Mouse (Mus musculus): ENCODE results near the gene Apbb2. TPM values are rescaled to one million over a fixed set of nuclear protein-coding genes. Genes with fewer than 3 reads are reported as not detected.

Apbb2 gene
- total RNA-seq, 2 experiments from 2014 or later, result 47.3 to 60.3 TPM

DNA sequence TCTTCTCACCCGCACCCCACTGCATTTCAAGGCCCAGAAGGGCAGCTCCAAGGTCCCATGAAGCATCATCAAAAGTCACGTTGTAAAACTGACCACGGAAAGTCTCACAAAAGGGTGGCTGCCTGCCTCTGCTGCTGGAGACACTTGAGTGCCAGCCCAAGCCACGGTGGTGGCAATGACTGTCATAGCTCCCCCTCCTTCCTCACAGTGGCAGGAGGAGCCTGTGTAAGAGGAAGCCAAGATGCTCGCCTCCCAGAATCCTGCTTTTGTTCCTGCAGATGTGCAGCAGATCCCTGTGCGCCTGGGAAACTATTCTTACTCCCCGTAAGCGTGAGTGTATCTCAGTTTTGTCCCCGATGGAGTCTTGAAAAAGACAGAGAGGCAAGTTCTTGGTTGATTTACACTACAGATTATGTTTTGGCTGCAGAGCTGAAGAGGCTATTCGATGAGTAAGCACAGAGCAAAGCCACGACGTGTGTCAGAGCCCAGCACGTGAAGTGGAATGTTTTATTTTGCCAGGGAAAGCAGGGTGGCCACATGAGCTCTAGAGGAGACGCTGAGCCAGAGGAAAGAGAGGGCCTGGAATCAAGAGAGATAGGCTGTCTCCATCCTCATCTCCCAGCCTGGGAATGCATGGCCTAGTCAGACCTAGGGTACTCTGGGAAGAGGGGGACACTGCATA is 241.9 kb downstream of the Apbb2 start:
- DNase-seq, result peak; percentile 39

GRCm38 (mm10) chr5:66374413-66374812 is 244.2 kb downstream of the Apbb2 start:
- no peak for DNase-seq

- no peak for DNase-seq
These were observed 244.9 kb downstream of the Apbb2 start for GRCm38 (mm10) chr5:66373515-66374164.

GRCm38 (mm10) chr5:66371131-66371530 is 247.5 kb downstream of the Apbb2 start:
- no peak for DNase-seq

- DNase-seq, result peak; percentile 77
These were observed 249.6 kb downstream of the Apbb2 start for GRCm38 (mm10) chr5:66368966-66369365.

DNA sequence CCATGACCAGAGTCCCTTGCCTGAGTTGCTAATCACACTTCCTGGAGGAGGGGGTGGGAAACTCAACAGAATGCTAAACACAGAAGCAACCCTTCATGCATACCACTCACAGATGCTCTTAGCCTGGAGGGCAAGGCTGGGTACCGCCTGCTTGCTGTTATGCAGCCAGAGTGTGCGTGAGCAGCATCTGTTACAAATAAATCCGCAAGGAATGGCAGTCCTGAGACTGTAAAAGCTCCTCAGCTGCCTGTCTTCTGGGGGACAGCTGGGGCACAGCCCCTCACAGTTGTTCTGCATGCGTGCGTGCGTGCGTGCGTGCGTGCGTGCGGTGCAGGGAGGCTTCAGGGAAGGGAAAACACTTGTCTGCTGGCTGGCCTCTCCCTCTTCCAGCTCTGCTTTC is 250.9 kb downstream of the Apbb2 start:
- no peak for DNase-seq

DNA sequence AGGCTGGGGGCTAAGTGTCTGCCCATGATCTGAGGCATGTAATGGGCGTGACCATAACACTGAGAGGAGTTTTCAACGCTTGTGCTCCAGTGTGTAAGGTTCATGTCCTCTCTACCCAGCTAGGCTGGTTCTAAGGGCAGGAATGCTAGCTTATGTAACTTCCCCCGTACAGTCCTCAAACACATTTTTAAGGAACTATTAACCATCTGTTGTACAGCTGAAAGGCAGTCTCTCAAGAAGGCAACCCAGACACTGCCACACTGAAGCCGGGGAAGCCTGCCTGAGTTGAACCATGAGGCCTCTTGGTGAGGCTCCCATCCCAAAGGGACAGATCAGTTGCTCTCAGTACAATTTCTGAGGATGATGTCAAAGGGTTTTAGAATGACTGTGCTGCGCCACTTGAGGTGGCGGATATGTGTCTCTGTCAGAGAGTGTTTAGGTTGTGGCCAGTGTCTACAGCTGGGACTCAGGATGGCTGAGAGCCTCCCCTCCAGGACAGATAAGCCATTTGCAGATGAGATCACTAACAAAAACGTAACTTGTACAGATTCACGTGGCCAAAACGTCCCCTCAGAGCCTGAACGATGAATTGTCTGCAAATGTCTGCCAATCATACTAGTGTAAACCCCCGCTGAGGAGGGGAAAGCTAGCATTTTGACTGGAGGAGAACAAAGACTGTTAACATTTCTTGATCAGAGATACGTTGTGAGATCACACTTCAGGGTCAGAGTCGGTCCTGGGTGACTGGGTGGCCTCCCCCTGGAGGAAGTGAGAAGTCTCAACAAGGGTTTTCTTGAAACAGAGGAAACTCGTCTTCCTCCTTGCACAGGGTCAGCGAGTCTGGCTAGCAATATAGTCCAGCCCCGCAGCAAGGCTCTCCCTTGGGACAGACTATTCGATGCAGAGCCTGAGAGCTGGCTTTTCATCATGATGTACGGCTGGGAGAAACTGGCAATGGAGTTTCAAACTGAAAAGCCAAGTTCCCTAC is 255.0 kb downstream of the Apbb2 start:
- DNase-seq, result no peak

- DNase-seq, result no peak
These were observed 257.8 kb downstream of the Apbb2 start for GRCm38 (mm10) chr5:66360739-66361138.

DNA sequence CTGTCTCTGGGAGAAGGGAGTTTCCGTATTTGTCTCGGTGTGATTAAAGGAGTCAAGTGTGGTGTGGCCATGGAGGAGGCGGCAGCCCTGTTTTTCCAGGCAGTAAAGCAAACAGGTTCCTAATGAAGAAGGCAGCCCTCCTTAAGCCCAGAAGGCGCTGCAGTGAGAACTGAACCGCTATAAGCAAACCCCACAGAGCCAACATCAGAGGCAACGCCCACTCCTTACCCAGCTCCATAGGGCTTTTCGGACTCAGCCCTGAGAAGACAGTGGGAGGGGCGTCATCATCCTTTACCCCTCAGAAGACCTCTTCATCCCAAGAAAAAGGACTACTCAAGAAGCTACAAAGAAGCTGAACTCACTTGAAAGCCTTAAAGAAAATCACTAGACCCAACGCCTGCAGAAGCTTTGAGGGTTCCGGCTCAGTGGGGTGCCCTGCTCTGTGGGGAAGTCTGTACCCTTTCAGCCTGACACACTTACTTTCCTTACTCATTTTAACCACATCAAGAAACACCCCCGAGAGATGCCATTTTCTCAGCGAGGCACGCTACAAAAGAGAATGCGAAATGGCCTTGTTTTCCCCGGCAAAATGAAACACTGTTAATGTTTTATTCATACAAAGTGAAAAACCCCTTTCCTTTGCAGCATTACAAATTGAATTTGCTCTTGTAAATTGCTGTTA is 258.7 kb downstream of the Apbb2 start:
- DNase-seq, result no peak

- no peak for DNase-seq
These were observed 263.4 kb downstream of the Apbb2 start for GRCm38 (mm10) chr5:66355147-66355546.

GRCm38 (mm10) chr5:66353876-66354275 is 264.7 kb downstream of the Apbb2 start:
- DNase-seq, result no peak

GRCm38 (mm10) chr5:66351836-66352390 is 266.7 kb downstream of the Apbb2 start:
- DNase-seq, result peak; percentile 28

- no peak for DNase-seq
These were observed 267.5 kb downstream of the Apbb2 start for GRCm38 (mm10) chr5:66351064-66351463.

DNA sequence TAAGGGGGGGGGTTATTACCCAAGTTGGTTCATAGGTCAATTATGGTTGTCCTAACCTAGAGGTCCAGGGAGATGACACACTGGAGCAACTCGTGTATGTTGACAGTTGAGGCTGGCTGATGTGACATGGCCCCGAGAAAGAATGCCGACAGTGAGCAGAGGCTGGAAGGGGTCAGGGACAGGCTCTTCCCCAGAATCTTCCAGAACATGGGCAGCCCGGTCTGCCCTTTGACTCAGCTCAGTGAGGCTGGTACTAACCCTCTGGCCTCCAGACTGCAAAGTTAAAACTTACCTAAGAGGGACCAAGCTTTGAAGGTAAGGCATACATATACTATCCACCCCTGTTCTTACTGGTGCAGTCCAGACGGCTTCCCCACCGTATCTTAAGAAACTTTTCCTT is 268.0 kb downstream of the Apbb2 start:
- DNase-seq, result no peak

- no peak for DNase-seq
These were observed 270.2 kb downstream of the Apbb2 start for GRCm38 (mm10) chr5:66348421-66348820.

DNA sequence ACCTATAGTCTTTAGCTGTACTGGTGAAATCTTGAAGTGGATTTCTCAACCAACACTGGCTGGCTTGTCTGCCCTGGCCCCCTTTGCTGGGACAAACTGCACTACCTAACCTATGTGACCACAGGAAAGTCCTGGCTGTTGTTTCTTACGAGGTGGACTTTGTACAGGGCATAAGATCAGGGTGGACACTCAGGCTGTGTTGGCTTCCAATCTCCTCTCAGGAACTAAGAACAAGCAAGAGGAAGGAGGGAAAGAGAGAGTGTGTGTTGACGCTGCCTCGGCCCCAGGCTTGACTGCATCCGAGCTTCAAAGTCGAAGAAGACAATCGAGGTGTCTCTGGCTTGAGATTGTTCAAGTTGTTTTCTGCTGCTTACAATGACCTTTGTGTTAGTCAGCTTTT is 271.8 kb downstream of the Apbb2 start:
- no peak for DNase-seq

DNA sequence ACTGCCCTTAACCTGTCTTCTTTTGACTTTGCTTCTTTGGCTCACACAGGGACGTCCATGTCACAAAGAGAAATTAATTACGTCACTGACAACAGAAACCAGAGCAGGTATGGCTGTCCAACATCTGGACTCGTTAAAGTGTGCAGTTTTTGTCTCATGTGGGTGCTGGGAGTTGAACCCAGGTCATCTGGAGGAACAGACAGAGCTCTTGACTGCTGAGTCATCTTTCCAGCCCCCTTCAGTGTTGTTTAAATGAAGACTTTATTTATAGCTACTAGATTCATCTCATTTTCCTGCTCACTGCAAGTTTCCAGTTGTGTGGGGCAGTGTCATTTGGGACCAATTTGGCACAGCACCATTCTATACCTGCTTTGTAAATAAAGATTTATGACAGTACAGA is 273.4 kb downstream of the Apbb2 start:
- no peak for DNase-seq

DNA sequence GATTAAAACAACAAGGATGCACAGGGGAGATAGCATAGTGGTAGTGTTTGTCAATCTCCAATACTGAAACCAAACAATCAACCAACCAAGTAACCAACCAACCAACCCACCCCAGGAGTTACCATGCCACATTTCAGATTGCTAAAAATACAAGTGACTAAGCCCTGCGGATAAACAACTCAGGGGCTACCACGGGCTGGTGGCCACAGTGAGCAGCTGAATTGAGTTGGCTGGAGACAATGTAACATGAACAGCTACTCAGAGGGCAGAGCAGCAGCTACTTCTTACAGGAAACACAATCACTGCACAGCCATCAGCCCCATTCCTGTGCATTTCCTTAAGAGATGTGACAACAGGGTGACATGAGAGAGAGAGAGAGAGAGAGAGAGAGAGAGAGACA is 274.4 kb downstream of the Apbb2 start:
- no peak for DNase-seq

DNA sequence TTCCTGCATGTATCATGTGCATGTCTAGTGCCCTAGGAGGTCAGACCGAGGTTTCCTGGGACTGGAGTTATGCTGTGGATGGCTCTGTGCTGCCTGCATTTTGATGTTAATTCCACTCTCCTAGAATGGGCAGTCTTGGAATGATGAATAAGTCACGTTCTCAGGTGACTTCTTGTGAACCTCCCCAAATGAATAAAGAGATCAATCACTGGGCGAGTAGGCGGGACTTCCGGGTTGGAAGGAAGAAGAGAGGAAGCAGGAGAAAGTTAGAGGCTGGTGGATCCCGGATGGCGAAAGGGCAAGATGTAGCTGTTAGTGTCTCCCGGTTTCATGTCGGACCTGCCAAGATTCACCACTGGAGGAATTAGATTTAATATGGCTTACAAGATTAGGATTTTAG is 276.3 kb downstream of the Apbb2 start:
- DNase-seq, result no peak

DNA sequence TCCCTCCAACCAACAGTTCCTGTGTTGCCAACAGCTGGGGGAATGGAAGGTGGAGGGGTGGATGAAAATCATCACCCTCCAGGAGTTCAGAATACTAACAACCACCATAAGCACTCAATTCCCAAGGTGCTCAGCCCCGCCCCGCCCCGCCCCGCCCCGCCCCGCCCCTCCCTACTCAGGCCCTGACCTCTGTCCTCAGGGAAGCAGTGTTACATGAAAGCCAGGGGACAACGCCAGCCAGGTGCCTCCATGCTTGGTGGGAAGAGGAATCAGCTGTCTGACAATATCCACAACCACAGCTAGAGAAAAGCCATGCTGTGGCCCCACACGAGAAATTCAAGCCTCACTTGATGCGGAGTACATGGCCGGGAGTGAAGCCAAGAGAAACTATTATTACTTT is 276.7 kb downstream of the Apbb2 start:
- DNase-seq, result no peak

DNA sequence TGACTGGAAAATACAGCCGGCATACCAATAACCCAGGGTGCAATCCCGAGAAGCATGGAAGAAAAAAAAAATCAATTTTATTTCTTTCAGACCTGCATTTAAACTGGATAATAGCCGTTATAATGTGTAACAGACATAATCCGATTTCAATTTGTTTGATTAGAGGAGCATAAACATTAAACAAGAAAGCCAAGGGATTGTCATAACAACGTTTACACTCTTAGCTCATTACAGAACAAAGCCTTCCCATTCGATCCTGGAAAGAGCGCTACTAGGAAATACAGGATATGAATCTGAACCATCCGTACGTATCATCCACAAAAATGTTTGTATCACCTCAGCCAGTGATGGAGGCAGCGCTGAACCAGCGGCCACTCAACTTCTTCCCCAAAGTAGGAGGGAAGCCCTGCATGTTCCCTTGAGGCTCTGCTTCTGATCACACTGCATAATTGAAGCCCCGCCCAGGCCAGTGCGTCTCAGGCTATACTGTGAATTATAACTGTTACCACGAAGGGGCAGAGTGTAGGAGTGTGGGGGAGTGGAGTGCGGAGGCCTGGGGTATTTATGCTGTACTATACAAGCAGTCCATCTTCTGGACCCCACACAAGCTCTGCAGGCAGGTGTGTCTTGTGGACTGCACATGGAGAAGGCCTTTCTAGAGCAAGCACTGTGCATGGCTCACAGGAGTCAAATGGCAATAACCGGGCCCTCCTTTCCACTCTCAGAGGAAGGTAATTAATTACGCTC is 278.1 kb downstream of the Apbb2 start:
- no peak for DNase-seq

Data from adrenal gland, postnatal 10 days (tissue).